Mouse (Mus musculus) heart, adult 18-20 months (tissue): ENCODE measurements around the gene Hoxb13. TPM values are rescaled to one million over a fixed set of nuclear protein-coding genes. Genes with fewer than 3 reads are reported as not detected.

Experiments used
- DNase-seq, 2 experiments: peaks; one replicate each; pipeline ENCODE4 v3.0.0; 2021 to 2022; ENCODE audit warnings: mixed read lengths in 1 of 2
- total RNA-seq, 2 experiments: library from RNA; stranded (reverse); gene quantifications; 2 replicates each; pipeline ENCODE4 v1.2.3; 2021

Hoxb13 gene
- total RNA-seq, 2 experiments from 2014 or later: not detected

- DNase-seq: no peak
Measured at GRCm38 (mm10) chr11:96189810-96190522, 4.2 kb upstream of the Hoxb13 start.

DNA sequence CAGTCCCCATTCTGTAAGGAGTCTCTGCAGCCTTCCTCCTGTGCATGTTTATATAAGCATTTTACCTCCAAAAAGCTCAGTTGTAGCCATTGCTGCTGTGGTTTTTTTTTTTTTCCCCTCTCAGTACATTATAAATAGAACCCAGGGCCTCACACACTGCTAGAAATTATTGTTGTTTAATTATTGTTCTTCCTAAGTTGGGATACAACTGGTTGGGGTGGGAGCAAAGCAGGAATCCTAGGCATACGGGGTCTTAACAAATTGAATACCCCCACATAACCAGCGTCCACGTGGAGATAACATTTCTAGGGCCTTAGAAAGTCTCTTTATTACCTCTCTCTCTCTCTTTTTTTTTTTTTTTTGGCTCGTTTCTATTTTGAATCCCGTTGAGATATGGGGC lies 3.0 kb upstream of the Hoxb13 start:
- DNase-seq: no peak

DNA sequence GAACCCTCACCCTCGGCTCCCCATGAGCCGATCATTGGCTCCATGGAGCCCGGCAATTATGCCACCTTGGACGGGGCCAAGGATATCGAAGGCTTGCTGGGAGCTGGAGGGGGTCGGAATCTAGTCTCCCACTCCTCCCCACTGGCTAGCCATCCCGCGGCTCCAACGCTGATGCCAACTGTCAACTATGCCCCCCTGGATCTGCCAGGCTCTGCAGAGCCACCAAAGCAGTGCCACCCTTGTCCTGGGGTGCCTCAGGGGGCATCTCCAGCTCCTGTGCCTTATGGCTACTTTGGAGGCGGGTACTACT lies 240 bp downstream of the Hoxb13 start:
- DNase-seq: no peak

- DNase-seq: no peak
Measured at GRCm38 (mm10) chr11:96194961-96195640, 985 bp downstream of the Hoxb13 start.

GRCm38 (mm10) chr11:96195769-96196280 lies 1.7 kb downstream of the Hoxb13 start:
- no peak for DNase-seq

DNA sequence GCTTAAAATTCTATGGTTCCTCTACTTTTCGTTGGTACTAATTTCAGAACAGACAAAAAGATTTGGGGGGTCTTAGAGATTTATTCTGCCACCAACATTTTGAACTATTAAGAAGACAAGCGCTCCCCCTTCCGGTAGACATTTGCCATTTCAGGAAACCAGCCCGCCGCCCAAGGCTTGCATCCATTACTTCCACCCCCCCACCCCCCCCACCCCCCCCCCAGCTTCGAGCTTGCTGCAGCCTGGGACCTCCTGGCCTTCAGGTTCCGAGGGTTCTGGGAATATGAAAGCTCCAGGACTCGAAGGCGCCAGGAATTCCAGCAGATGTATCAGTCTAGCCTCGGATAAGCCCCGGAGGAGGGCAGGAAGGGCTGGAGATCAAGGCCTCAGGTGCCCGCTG lies 4.5 kb downstream of the Hoxb13 start:
- no peak for DNase-seq

DNA sequence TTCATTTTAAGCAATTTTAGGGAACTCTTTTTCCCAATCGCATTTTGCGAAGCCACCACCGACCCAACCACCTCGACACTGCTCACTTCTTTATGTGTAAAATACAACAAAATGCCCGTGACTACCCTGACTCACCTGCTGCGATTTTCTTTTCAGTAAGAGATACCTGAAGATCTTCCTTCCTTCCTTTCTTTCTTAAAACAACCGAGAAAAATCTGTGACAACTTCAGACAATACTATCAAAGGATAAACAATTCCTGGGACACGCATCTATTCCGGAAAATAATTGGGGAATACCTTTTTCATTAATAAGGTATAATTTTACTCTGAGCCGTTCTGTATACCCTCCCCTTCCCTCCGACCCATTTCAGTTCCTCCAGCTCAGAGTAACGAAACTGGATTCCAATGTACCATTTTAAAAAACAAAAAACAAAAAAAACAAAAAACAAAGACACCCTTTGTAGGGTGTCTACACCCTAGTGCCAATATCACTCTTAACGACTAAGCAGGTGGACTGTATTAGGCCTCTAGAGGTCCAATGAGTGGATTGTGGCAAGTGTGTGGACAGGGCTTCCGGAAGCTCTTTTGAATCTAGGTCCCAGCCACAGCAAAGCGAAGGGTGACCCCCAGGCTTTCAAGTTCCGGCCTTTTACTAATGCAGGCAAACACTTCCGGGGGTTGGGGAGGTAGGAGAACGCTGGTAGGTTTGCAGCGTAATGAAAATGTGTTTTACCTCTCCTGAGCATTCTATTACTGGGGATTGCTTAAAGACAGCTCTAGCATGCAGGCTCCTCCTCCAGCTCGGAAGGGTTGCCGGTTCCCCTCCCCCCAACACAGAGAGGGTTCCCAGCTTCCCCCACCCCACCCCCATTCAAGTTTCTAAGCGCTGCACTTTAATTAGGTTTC lies 5.3 kb downstream of the Hoxb13 start:
- no peak for DNase-seq

GRCm38 (mm10) chr11:96200183-96200655 lies 6.1 kb downstream of the Hoxb13 start:
- no peak for DNase-seq

DNA sequence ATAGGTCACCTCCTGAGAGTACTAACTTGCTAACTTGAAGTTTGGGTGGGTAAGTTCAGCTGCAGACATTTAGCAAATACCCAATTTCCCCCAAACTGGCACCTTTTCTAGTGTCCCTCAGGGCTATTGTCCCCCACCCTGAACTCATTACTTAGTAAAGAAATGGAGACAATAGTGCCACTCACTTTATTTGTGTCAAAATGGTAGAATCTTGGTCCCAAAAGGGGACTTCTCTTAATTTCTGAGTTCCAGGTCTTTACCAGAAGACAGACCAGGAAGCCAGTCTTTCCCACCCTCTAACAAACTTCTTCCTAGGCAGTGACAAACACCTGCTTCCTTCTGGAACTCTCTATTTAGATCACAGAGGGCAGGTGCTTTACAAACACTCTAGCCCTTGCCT lies 7.6 kb downstream of the Hoxb13 start:
- no peak for DNase-seq

- no peak for DNase-seq
Measured at GRCm38 (mm10) chr11:96202401-96203081, 8.4 kb downstream of the Hoxb13 start.

DNA sequence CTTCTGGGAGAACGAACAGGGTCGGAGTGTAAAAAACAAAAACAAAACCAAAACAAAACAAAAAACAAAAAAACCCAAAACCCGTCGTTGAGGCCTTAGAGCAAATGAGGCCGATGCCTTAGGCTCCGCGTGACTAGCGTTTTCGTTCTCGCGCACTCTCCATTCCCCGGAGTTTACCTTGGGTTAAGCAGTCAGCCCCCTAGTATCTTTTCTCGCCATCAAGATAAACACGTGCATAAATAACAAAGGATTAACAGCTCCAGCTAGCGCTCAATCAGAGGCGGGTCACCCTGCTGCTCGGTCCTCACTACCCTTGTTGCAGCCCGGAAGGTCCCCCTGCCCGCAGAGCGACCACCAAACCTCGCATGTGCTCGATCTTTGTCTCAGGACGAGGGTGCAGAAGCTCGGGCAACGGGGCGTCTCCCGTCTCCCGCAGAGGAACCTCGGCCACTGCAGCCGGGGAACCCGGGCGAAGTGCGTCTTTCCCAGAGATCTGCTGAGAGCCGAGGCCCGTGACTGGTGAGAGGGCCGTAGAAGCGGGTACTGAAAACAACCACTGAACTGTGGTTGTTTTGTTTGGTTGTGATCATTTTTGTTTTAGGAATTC lies 9.2 kb downstream of the Hoxb13 start:
- no peak for DNase-seq

DNA sequence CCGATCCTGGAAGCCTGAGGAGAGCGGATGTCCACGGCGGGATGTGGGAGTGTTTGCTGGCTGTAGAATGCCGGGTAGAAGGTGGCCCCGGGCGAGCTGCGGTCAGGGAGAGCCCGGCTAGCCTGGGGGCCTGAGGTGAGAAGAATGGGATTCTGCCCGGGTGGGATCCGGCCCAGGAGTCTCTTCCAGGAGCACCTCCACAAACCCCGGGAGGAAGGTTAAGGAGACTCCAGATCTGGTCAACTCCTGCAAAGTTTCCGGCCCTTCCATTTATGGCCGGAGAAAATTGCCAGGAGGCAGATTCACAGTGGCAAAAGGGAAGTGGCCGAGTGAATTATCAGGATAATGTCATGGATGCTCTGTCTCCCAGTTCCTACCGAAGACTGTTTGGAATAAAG lies 9.7 kb downstream of the Hoxb13 start:
- no peak for DNase-seq

DNA sequence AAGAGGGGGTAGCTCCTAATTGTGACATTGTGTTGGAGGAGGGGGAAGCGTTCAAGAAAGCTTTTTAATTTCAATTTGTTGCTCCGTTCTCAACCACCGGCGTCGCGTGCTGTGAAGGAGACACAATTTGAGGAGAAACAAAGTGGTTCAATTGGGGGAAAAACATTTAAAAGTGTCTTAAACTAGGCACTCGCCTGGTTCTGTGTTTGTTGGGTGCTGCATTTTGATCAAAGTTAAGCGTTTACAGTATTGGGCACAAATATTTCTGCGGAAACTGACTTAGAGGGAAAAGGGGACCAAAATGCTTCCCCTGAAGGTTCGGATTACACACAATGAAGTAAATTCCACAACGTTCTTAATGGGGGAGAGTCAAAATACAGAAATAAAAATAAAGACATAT lies 10.2 kb downstream of the Hoxb13 start:
- no peak for DNase-seq

DNA sequence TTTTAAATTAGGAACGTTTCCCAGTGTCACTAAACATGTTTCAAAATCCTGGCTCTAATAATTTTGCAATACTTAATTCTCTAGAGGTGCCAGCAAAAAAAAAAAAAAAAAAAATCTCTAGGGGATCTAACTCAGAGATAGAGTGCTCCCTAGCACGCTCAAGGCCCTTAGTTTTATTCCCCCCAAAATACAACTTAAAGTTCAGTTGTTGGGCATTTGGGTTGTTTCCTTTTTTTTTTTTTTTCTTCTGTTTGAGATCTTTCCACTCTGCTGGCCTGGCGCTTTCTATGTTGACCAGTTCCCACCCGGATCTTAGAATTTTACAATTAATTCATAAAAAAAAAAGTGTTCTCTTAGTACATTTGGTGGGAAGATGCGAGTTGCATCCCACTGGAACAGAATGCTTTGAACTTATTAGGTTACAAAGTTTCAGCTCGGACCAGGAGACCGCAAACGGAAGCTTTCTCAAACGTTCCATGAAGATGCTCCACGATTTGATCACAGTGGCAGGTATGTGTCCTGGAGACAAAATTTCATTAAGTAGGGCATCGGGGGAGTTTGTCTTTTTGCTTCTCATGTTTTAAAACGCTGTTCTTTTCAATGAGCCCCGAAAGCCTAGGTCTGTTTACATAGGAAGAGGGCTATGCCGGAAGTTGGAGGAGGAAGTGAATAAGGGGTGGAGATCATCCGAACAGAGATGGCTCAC lies 11.5 kb downstream of the Hoxb13 start:
- DNase-seq: no peak

- no peak for DNase-seq
Measured at GRCm38 (mm10) chr11:96223813-96224212, 29.7 kb downstream of the Hoxb13 start.

DNA sequence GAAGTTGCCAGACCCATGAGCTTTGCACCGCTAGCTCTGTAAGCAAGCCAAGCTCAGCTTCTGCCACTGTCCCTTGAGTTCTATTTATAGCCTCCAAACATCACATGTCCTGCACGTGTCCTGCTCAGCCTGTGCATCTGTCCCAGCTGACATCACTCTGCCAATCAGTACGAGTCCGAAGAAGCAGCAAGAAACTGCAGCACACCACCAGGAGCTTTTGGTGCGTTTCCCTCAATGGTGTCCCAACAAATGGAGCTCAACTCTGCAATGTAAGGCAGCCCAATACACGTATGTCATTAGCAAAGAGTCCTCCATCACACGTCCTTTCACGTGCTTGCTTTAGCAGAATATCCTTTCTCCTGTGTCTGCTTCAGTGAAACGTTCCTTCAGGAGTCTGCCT lies 33.6 kb downstream of the Hoxb13 start:
- no peak for DNase-seq

- peak; percentile 6 to 59 for DNase-seq
Measured at GRCm38 (mm10) chr11:96234906-96235305, 40.8 kb downstream of the Hoxb13 start.

- DNase-seq: peak; percentile 13 to 69
Measured at GRCm38 (mm10) chr11:96240211-96240610, 46.1 kb downstream of the Hoxb13 start.
